Mouse (Mus musculus) erythroblast, embryonic 14.5 days (primary cell): ENCODE data around the gene Megf6.

Experiments
- GATA1 ChIP-seq: IDR thresholded peaks from 2 replicates; pipeline ENCODE4 v1.6.1; 2012; ENCODE audit warnings: low read length, inconsistent platforms, mixed read lengths
- TAL1 ChIP-seq: IDR thresholded peaks from 3 replicates; pipeline ENCODE4 v1.6.1; 2012; ENCODE audit warnings: low read length, inconsistent platforms, mixed read lengths

- no peak for TF ChIP-seq GATA1
- no peak for TF ChIP-seq TAL1
These were observed 52.2 kb downstream of the Megf6 start for GRCm38 (mm10) chr4:154222773-154223172.
